Mouse (Mus musculus) layer of hippocampus, adult 9-11 months (tissue): ENCODE measurements around the gene Fkbp6.
"Not testable (repeated sequence)": the region's sequence is repeated elsewhere in the genome, so short reads cannot be mapped to it uniquely, and the experiment has no call there.

Experiments used
- DNase-seq: peaks from one replicate; pipeline ENCODE4 v3.0.0; 2022

The Fkbp6 gene

GRCm38 (mm10) chr5:135349862-135350261 lies at the start of gene Fkbp6:
Gene Fkbp6 (minus strand): TSS chr5:135350044.
- DNase-seq: no peak

- DNase-seq: no peak
These were observed 49.5 kb upstream of the Fkbp6 start for GRCm38 (mm10) chr5:135399382-135399781.

- DNase-seq: no peak
These were observed 46.0 kb upstream of the Fkbp6 start for GRCm38 (mm10) chr5:135395826-135396225.

- DNase-seq: peak; percentile 85
These were observed 44.4 kb upstream of the Fkbp6 start, which contains the start of gene Pom121 for GRCm38 (mm10) chr5:135394004-135394823. Gene Pom121 (minus strand): TSS chr5:135394546.

GRCm38 (mm10) chr5:135383771-135384170 lies 33.9 kb upstream of the Fkbp6 start:
- no peak for DNase-seq

GRCm38 (mm10) chr5:135382746-135383145 lies 32.9 kb upstream of the Fkbp6 start:
- DNase-seq: no peak

- no peak for DNase-seq
These were observed 31.6 kb upstream of the Fkbp6 start for GRCm38 (mm10) chr5:135381356-135381925.

- DNase-seq: no peak
These were observed 30.8 kb upstream of the Fkbp6 start for GRCm38 (mm10) chr5:135380681-135381080.

- DNase-seq: no peak
These were observed 26.5 kb upstream of the Fkbp6 start for GRCm38 (mm10) chr5:135376341-135376740.

- DNase-seq: no peak
These were observed 25.3 kb upstream of the Fkbp6 start for GRCm38 (mm10) chr5:135375167-135375566.

- no peak for DNase-seq
These were observed 23.8 kb upstream of the Fkbp6 start for GRCm38 (mm10) chr5:135373601-135374000.

GRCm38 (mm10) chr5:135371195-135371594 lies 21.4 kb upstream of the Fkbp6 start:
- no peak for DNase-seq

GRCm38 (mm10) chr5:135369787-135370654 lies 20.2 kb upstream of the Fkbp6 start, which contains the start of gene Nsun5:
Gene Nsun5 (plus strand): TSS chr5:135369953.
- DNase-seq: peak; percentile 89

GRCm38 (mm10) chr5:135369196-135369595 lies 19.4 kb upstream of the Fkbp6 start:
- DNase-seq: not testable (repeated sequence)

GRCm38 (mm10) chr5:135368312-135368711 lies 18.5 kb upstream of the Fkbp6 start:
- DNase-seq: no peak

- DNase-seq: no peak
These were observed 18.0 kb upstream of the Fkbp6 start for GRCm38 (mm10) chr5:135367841-135368240.

- no peak for DNase-seq
These were observed 13.7 kb upstream of the Fkbp6 start for GRCm38 (mm10) chr5:135363540-135363939.

- DNase-seq: no peak
These were observed 12.7 kb upstream of the Fkbp6 start for GRCm38 (mm10) chr5:135362572-135362971.

GRCm38 (mm10) chr5:135359772-135360171 lies 9.9 kb upstream of the Fkbp6 start:
- DNase-seq: no peak

- no peak for DNase-seq
These were observed 7.7 kb upstream of the Fkbp6 start for GRCm38 (mm10) chr5:135357556-135357955.

GRCm38 (mm10) chr5:135356090-135356489 lies 6.2 kb upstream of the Fkbp6 start:
- DNase-seq: no peak

- DNase-seq: no peak
These were observed 3.7 kb upstream of the Fkbp6 start for GRCm38 (mm10) chr5:135353564-135353963.

- DNase-seq: no peak
These were observed 3.2 kb upstream of the Fkbp6 start, which contains the start of gene Trim50 for GRCm38 (mm10) chr5:135352995-135353394. Gene Trim50 (plus strand): TSS chr5:135353295.
